Mouse (Mus musculus): ENCODE data around the gene Gpr3.

DNA sequence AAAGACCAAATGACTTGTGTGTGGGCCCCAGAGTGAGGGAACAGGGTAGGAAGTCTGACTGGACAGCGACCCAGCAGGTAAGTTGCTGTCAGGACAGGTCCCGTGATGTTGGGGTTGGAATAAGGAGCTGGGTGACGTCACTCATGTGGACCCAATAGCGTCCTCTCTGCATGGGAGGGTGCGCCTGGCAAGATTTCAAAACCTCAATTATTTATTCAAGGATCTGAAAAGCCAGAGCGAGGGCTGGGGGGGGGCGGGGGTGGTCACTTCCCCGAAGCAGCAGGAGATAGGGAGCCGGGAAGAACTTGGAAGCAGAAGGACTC is 893 bp upstream of the Gpr3 start:
- TF ChIP-seq CTCF (IDR thresholded peaks at IDR 0.05; ENCODE audit: borderline replicate concordance, control insufficient read depth, extremely low read depth, insufficient read depth, low read length, poor library complexity) (no peak), POLR2A (IDR thresholded peaks at IDR 0.05; ENCODE audit: control insufficient read depth, extremely low read depth, insufficient read depth, low read length, poor library complexity) (no peak)
